Mouse (Mus musculus) right cerebral cortex, postnatal 14 days (tissue): ENCODE results near the gene Gpr162.
"Not testable (repeated sequence)": the region's sequence is repeated elsewhere in the genome, so short reads cannot be mapped to it uniquely, and the experiment has no call there.

ENCODE experiments used
- DNase-seq: peaks from one replicate; pipeline ENCODE4 v3.0.0; 2022

Gpr162 gene

DNA sequence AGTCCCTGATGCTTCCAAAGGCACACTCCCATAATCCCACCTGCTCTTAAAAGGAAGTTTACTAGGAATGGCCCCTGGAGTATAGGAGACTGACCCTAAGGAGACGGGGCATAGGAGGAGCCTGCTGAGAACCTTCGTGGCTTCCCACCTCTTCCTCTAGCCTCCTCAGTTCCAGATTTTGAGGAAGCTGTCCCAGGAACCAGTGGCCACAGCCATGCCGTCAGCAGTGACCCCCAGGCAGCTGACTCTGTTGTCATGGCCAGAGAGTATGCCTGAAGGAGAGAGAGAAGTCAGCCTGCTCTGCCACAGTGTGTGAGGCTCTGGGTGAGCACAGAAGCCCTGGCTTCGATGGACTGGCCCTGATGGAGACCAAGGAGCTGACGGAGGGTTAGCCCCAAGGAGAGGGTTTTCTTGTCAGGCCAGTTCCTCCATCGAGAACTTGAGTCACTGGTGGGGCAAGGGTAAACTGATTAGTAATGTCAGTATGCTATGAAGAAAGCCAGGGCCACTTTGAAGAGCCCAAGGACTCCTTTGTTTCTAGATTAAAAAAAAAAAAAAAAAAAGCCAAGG is 29.2 kb downstream of the Gpr162 start:
- no peak for DNase-seq

DNA sequence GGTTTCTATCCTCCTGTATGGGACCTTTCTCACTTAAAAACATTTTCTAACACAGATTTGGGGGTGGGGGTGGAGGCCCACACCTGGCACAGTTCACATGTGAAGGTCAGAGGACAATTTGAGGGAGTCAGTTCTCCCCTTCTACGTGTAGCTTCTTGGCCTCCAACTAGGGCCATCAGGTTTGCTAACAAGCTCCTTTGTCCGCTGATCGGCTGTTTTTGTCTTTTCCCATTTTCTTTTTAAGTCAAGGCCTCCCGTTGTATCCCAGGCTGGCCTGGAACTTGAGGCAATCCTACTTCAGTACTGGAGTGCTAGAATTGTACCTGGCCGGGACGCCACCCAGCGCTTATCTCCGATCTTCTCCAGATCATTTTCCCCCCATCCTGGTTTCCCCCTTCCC is 32.1 kb downstream of the Gpr162 start:
- DNase-seq: no peak

DNA sequence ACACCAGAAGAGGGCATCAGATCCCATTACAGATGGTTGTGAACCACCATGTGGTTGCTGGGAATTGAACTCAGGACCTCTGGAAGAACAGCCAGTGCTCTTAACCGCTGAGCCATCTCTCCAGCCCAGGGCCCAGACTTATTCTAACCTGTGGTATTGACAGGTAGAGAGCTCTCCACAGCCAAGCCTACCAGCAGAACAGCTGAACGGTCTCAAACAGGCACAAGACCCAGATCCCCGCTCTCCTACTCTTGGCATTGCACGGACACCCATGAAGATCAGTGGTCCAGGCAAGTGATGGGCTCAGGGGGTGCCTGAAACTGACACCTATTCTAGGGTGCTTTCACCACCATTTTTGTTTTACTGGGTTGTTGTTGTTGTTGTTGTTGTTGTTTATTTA is 32.6 kb downstream of the Gpr162 start:
- not testable (repeated sequence) for DNase-seq

DNA sequence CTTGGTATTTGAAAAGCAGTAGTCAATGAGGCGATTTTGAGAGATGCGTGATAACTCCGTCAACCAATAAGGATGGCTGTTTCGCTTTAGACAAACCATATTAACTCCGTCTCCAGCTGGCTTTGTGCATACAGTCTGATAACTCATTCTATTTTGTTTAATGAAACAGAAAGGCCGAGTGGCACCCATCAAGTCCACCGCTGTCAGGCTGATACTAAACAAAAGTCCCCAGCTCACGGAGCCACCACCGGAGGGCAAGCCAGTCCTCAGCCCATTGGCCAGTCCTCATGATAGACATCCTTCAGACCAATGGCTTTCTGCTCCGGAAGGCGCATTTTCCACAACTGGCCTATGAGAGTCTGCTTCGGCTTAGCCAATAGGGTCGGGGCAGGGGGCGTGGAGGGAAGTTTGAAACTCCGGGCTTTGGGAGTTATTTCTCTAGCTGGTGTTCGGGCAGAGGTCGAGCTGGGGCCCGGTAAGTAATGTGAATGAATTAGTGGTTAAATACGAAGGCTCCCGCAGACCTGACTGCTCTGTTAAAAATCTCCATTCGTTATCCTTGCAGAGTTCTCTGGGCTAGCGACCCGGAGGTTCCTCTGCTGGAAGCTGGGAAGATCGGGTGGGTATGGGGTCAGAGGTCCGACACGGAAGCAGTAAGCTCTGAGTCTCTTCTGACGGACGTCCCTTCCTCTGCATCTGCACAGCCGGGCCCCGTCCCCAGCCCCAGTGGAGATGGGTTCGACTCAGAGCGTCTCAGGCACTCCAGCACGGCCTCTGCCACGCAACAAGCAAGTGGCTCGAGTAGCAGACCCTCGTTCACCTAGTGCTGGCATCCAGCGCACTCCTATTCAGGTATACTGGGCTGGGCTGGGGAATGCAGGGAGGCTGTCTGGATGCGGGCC is 33.7 kb downstream of the Gpr162 start:
- peak; percentile 83 for DNase-seq

DNA sequence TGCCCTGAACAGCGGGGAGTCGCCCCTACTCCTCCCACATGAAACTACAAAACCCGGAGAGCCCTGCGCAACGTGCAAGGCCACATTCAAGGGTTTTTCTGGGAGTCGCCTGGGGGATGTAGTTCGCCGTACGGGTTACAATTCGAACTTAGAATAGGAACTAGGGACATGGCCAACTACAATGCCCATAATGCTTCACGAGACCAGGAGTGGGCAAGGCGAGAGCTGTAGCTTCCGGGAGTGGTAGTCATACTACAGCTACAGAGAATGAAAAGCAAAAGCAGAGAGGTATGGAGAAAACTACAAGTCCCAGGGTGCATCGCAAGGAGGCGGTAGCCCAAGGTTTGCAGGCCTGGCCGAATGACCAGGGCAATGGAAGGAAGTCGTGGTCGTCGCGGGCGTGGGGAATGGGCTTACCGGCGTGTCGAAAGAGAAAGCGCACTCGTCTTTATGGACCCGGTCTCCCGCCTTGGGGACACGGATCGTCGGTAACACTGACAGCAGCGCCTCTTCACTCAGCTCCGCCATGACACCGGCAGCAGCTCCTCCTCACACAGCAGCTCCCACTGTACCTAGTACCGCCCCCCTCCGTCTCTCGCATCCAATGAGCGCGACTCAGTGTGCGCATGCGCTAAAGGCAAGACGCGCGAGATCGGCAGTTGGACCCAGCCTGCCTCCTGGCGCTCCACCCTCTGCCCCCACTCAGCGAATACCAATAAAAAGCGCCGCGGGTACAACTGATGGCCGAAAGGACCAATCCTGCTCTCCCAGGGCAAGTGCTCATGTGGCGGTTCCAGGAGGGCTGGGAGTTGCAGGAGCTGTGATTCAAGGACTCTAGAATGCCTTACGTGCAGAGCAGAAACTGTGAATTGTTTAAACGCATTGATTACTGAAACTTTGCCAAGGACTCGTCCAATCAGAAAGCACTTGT is 34.6 kb downstream of the Gpr162 start, which contains the start of the genes Usp5 and Cdca3:
Gene Usp5 (minus strand): TSS at position 617 of the 931 bp plus-strand sequence.
Gene Cdca3 (plus strand): TSS at position 680 of the 931 bp plus-strand sequence.
- DNase-seq: peak; percentile 97

DNA sequence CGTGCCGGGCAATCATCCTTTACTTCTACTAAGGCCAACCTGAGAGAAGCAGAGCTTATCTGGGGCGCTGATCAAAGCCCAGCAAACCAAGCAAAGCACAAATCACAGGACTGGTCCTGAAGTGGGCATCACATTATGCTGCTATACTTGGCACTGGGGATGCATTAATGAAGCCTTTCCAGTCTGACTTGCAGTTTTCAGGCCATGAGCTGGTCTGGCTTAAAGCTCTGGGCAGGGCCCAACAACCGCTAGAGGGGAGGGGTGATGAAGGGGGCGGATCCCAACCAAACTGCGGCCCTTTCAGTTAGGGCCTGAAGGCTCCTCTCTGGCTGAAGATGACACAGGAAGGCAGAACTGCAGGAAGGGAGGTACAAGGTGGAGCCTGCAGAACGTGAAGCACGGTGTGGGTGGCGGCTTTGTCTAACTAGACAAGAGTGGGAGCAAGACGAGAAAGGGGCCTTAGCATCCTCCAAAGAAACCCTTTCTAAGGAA is 35.6 kb downstream of the Gpr162 start:
- peak; percentile 33 for DNase-seq

DNA sequence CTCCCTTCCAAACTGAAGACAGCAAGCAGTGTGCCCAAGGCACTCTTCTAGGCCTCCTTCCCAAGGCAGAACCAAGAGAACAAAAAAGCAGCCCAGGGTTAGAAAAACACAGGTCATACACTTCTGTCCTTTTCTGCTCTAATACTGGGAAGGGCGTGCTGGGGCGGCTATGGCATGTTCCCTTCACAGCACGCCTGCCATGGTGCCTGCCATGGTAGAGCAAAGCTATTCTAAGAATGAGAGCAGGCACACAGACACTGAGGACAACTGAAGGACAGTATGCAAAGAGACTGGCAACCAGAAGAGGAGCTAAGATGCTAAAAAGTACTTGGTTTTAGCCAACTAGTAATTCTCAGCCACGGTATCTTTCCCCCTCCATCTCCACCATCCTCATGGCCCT is 41.7 kb downstream of the Gpr162 start:
- DNase-seq: no peak

DNA sequence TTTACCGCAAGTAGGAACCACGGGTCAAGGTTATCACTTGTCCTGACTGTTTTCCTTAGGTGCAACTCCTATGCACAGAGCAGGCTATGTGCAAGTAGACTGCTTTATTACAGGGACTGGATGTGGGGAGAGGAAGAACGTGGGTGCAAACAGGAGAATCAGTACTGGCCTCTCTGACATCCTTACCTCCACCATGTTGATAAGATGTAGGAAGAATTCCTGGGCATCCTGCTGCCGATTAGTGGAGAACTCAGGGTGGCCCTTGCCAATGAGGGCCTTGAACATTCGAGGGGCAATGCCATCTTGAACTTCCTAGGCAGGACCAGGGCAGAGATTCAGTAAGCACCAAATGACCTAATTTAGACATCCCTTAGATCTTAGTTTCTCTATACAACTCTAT is 42.9 kb downstream of the Gpr162 start:
- no peak for DNase-seq

DNA sequence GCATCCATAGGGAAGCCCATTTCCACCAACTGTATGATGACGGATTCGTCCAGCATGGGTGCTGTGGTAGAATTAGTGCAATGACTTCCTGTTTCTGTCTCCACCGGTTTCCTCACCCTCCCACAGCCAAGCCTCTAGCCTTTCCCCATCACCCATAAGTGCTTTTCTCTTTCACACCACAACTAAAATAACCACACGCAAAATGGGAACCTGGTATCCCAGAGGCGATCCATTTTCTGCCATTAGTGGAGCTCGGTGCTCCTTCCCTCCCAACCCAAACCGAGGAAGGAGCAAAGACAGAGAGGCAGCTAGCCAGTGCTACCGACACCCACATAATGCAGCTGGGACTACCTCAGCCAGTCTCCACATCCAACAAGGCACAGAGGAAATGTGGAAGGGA is 45.8 kb downstream of the Gpr162 start:
- no peak for DNase-seq

DNA sequence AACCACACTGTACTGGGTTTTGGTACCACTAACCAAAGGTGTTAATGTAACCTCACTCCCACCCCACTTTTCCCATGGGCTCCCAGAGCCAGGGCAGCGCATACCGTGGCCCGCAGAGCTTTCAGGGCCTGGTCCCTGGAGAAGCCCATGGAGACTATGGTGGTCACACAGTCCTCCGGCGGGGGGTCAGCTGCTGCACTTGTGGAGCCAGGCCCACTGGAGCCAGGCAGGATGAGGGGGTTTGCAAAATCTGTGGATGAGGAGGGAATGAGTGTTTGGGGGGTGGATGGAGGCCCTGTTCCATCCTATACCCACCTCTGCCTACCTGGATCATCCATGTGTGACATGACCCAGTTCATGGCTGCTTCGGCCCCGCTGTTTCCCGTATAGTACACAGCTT is 46.2 kb downstream of the Gpr162 start:
- no peak for DNase-seq

DNA sequence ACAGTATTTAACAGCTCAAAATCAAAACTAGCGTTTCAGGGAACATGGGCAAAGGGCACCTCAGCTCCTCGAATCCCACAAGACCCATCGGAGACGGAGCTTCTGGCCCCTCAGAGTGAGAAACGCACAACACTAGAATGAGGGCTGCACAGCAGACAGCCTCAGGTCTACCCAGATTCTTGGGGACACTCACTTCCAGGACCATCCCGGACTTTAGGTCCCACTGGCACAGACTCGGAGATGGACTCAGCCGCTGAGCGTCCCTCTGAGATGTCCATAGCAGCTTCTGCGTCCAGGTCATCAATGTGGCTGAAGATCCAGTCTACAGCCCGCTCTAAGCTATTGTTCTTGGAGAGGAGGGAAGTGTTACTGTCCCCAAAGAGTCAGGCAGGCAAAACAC is 46.7 kb downstream of the Gpr162 start:
- DNase-seq: no peak

DNA sequence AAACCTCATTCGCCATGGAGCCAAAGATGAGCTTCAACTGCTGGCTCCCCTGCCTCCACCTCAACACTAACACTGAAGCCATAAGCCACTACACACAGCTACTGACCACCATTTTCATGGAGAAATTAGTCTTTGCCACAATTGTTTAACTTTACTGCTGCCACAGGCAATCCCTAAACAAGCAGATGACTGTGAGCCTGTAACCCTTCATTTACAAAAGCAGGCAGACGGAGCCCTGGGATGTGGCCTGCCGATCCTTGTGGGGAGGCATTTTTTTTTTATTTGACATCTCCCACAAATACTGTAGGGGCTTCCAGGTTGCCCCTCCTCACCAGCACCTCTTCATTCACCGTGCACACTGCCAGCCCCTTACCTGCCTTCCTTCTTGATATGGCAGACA is 47.2 kb downstream of the Gpr162 start:
- no peak for DNase-seq

DNA sequence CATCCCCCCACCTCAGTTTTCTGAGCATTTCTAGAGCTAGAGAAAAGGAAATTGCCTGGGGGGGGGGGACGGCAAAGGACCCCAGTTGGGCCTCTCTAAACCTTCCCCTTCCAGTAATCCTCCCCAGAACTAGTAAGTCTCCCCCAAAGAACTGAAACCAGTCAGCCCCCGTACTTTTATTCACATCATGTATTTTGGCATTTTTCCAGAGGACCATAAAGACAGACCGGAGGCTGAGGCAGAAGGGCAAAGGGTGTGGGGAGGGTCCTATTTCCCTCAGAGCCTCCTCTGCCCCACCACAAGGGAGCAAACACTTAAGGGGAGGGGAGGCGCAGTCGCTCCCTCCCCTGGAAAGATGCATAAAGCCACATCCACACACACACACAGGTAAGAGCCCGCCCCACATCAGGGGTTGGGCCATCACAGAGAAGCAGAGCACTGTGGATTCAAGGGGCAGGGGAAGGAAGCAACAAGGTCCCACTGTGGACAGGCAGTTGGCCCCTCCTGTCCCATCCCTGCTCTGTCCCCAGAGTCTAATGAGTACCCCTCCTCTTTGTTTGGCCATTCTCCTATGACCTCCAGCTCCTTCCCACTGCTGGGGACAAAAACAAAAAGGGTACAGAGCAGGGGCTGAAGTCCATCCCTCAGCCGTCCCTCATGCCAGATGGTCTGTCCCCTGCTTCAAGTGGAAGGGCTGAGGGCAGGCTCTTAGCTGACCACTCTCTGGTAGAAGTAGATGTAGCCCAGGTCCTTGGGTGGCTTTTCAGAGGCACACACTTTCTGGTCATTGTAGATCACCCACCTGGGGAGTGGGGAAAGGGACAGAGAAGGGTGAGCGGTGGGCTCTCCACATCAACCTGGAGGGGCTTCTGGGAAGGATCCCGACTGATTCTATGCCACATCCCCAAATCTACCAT is 48.7 kb downstream of the Gpr162 start:
- no peak for DNase-seq

DNA sequence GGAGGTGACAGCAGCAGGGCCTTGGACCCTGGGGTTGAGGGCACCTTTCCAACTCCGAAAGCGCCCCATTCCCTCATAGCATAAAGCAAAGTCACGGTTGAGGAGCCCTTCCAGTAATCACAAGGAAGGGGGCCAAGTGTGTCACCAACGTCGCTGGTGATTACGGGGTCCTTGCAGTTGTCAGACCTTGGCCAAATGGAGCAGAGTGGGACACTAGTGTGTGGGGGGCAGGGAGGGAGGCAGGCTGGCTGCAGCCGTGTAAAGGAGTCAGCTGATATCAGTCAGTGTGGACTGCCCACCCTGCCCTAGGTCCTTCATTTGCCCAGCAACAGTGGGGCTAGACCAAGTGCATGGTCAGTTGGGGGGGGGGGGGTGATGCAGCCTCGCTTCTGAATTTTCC is 49.3 kb downstream of the Gpr162 start:
- DNase-seq: no peak

DNA sequence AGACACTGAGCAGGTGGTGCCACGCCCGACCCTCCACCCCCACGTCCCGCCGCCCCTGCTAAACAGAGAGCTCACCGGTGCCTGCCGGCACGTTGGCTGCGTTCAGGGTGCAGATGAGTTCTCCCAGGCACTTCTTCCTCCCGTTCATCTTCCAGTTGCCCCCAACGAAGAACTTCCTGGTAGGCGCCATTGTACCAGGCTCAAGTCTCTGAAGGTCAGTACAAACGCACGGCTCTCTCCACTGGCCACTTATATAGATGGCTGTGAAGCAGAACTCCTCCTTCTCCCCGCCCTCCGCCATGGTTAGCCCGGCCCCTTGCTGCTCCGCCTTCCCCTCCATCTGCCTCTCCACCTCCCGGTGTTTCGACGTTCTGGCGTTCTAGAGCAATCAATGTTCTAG is 49.9 kb downstream of the Gpr162 start, which contains the start of gene Tpi1:
Gene Tpi1 (minus strand): TSS at position 364 of the 400 bp plus-strand sequence.
- peak; percentile 87 for DNase-seq

DNA sequence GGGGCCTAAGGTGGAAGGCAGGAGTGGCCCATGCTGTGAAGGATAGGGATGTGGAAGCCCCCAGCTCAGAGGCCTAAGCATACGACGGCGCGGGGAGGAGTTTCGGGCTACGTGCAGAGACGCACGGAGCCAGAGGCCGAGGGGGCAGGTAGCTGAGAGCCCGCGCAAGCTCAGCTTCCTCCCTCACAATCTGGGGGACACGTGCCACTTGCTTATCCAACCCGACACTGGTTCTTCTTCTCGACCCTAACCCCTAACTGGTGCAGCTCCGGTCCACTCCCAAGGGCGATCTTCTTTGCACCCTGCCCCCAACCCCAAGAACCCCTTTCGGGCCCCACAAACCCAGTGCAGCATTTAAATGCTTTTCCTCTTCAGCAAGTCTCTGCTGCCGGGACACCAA is 50.3 kb downstream of the Gpr162 start:
- DNase-seq: peak; percentile 76

DNA sequence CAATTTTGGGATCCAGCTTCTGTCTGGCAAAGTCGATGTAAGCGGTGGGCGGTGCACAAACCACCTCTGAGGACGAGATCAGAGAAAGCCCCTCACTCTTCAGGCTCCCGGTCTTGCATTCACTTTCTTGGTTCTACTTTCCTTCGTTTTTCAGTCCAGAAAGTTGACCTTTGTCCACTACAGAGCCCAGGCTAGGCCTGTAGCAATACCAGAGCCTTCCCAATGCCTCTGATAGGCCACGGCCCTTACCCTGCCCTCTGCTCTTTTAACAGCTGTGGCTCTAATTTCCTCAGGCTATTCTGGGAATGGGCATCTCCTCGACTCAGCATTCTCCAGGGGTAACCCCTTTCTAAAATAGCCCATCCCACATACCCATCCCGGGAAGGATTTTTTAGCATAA is 50.9 kb downstream of the Gpr162 start:
- DNase-seq: no peak

DNA sequence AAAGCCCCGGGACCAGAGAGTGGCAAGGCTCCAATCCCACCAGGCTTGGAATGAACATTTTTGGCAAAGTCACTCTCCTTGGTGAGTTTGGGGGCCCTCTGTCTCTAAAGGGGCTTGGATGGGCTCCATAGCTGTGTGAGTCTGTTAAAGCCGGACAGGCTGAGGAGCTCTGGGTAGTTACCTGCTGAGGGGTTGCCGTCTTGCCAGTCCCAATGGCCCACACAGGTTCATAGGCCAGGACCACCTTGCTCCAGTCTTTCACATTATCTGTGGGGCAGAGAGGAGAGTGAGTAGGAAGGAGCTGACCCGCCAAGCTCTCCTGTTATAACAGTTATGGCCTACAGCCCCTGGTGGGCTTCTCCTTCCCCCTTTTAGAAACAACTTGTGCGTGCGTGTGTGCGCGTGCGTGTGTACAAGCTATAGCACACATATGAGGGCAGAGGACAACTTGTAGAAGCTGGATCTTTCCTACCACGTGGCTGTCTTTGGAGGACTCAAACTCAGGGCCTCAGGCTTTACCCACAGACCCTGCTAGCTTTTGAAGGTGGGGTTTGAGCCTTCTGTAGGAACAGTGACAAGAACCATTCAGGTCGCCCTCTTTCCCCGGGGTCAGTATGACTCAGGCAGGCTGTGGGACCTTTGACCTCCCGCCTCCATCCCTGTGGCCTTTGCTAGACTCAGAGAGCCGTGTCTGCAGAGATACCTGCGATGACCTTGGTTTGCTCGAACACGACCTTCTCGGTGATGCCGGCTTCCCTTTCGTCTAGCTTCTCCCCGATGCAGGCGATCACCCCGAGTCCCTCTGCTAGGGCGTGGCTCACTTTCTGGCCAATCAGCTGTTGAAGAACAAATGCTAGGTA is 51.9 kb downstream of the Gpr162 start:
- no peak for DNase-seq

DNA sequence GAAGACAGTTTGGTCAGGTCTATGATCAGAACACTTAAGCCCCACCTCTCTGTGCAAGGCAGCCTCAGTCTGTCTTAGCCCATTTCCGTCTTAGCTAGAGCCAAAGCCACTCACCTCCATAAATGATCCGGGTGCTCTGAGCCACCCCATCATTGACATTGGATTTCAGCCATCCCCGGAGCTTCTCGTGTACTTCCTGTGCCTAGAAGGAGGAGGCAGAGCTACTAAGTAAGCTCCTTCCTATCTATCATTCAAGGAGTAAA is 52.4 kb downstream of the Gpr162 start:
- DNase-seq: no peak

DNA sequence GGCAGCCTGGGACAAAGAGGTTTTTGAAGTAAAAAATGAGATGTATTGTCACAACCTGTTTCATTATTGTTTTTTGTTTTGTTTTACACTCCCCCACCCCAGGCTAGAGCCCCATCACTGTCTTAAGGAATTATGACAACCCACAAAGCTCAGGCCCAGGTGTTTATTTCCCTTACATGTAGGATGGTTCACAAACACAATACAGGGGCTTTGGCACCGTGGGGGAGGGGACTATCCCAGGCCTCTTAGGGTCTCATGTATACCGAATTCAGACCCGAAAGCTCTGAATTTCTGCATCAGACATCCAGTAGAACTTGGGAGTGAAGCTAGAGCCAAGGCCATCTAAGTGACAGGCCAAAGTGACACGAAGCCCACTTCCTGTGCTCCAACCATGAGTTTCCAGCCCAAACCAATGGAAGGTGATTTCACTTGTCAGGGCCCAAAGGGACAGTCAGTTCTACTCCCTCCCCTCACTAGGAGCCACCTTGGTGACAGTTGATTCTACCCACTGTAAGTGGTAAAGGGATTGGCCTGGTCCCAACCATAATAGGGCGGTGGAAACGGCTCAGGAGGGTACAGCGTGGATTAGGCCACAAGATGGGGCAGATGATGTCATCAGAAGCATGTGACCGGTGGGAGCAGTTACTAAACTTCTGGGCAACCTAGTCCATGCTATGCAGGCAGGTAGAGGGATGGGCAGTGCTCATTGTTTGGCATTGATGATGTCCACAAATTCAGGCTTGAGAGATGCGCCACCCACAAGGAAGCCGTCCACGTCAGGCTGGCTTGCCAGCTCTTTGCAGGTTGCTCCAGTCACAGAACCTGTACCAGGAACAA is 53.0 kb downstream of the Gpr162 start:
- DNase-seq: not testable (repeated sequence)
